Mouse (Mus musculus): ENCODE results near the gene Art3. TPM values are rescaled to one million over a fixed set of nuclear protein-coding genes. Genes with fewer than 3 reads are reported as not detected.

Art3 gene
- polyA plus RNA-seq, 1 experiment from 2014 or later, result 13.5 TPM

DNA sequence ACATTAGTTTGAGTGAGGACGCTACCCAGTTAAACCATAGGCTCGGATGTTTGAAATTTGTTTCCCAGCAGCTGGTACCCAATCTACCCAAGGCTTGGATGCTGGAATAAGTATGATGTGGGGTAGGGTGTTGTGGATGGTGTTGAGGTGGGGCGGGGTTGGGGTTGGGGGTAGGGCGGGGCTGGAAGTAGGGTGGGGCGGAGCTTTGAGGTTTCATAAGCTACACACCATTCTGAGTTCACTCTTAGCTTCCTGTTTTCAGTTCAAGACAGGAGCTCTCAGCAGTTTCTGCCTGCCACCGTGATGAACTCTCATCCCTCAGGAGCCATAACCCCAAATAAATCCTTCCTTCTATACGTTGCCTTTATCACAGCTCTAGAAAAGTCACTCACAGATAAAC, 13.5 kb upstream of the Art3 start:
- DNase-seq (ENCODE audit: low spot score) (no peak), ATAC-seq (ENCODE audit: low FRiP score, low TSS enrichment) (no peak)
- no peak for TF ChIP-seq CTCF (IDR thresholded peaks at IDR 0.05; ENCODE audit: low read depth)
- TF ChIP-seq EP300 (optimal IDR thresholded peaks at IDR 0.05), result no peak
- Histone ChIP-seq H3K9ac (ENCODE audit: low read length) (no peak overlapping the region), H3K4me3 (ENCODE audit: low read depth, low read length) (no peak overlapping the region), H3K27ac (replicated peaks) (no peak overlapping the region), H3K4me2 (replicated peaks; ENCODE audit: low read depth) (no peak overlapping the region), H3K4me1 (replicated peaks; ENCODE audit: control insufficient read depth, insufficient read depth) (no peaks in the 10 kb centered on the region), H3K36me3 (ENCODE audit: control insufficient read depth, insufficient read depth, low read length) (no peaks in the 10 kb centered on the region), H3K27me3 (ENCODE audit: control insufficient read depth, insufficient read depth, low read length) (no peaks in the 10 kb centered on the region), H3K9me3 (ENCODE audit: control insufficient read depth, low read length) (no peaks in the 10 kb centered on the region)
- 69% methylated on average over 7 of the region's 7 CpGs for WGBS

DNA sequence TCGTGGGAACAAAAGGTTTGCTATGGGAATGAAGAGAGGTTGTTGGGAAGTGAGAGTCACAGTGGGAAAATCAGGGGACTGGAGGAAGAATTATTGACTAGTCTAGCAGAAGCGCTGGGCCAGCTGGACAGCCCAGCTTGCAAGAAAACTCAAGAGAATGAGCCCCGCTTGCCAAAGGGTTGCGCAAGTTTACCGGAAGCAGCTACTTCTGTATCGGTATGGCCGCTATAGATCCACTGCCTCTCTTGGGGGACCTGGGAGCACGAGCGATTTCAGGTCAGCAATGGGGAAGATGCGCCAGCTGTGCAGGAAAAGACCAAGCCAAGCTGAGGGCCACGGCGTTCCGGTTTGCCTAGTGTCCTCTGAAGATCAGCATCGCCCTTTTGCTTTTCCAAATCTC, 13.0 kb upstream of the Art3 start:
- DNase-seq (ENCODE audit: low spot score), result no peak
- Histone ChIP-seq H3K4me3 (ENCODE audit: low read depth, low read length) (no peak overlapping the region), H3K27ac (replicated peaks) (no peak overlapping the region), H3K27me3 (ENCODE audit: control insufficient read depth, insufficient read depth, low read length) (no peaks in the 10 kb centered on the region), H3K36me3 (ENCODE audit: control insufficient read depth, insufficient read depth, low read length) (no peaks in the 10 kb centered on the region), H3K4me1 (replicated peaks; ENCODE audit: control insufficient read depth, insufficient read depth) (no peaks in the 10 kb centered on the region), H3K9me3 (ENCODE audit: control insufficient read depth, low read length) (no peaks in the 10 kb centered on the region), H3K9ac (ENCODE audit: low read length) (no peak overlapping the region), H3K4me2 (replicated peaks; ENCODE audit: low read depth) (no peak overlapping the region)
- no peak for ATAC-seq (ENCODE audit: low FRiP score, low TSS enrichment)
- TF ChIP-seq EP300 (optimal IDR thresholded peaks at IDR 0.05), result no peak
- TF ChIP-seq CTCF (IDR thresholded peaks at IDR 0.05; ENCODE audit: low read depth), result no peak
- 81% methylated on average over 14 of the region's 14 CpGs for WGBS

DNA sequence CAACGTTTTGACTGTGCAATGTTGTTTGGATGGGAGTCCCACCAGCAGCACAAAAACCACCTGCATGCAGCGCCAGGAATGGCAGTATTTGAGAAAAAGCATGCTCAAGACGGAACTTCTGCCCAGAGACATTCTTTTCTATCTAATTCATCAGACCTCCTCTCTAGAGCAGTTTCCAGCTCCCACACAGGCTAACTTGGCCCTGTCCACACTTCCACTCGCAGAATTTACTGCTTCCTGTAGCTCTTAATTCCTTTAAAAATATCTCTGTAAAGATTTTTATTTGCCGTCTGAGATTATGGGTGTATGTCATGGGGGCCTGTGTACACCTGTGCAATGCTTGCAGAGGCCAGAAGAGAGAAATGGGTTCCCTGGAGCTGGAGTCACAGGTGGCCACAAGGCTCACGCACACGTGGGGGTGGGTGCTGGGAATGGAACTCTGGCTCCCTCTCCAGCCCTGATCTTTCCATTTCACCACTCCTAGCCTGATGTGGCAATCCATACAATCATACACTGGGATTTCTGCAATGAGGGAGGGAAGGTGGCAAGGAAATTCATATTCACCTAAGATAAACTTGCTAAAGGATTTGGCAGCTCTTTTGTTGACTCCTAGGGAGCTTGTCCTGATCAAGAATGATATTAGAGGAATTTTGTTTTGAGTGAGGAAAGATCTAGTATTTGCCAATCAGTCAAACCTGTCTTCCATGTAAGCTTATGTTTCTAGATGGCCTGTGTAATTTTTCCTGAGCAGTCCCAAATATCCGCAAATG, 9.8 kb upstream of the Art3 start:
- no peaks in the 10 kb centered on the region for H3K36me3 ChIP-seq (ENCODE audit: control insufficient read depth, insufficient read depth, low read length)
- H3K4me1 ChIP-seq (replicated peaks; ENCODE audit: control insufficient read depth, insufficient read depth), result no peaks in the 10 kb centered on the region
- peak; percentile 42; the same call in 1 of the 2 replicates for ATAC-seq (ENCODE audit: low FRiP score, low TSS enrichment)
- no peaks in the 10 kb centered on the region for H3K27me3 ChIP-seq (ENCODE audit: control insufficient read depth, insufficient read depth, low read length)
- H3K27ac ChIP-seq (replicated peaks), result no peak overlapping the region
- no peaks in the 10 kb centered on the region for H3K9me3 ChIP-seq (ENCODE audit: control insufficient read depth, low read length)
- no peak overlapping the region for H3K4me3 ChIP-seq (ENCODE audit: low read depth, low read length)
- H3K4me2 ChIP-seq (replicated peaks; ENCODE audit: low read depth), result no peak overlapping the region
- WGBS, result 35% methylated on average over 8 of the region's 8 CpGs
- H3K9ac ChIP-seq (ENCODE audit: low read length), result no peak overlapping the region
- DNase-seq (ENCODE audit: low spot score), result no peak
- TF ChIP-seq EP300 (optimal IDR thresholded peaks at IDR 0.05) (no peak), CTCF (IDR thresholded peaks at IDR 0.05; ENCODE audit: low read depth) (peak; percentile 36; the same call in 1 of the 2 replicates)

- Histone ChIP-seq H3K27me3 (ENCODE audit: control insufficient read depth, insufficient read depth, low read length) (no peaks in the 10 kb centered on the region), H3K4me1 (replicated peaks; ENCODE audit: control insufficient read depth, insufficient read depth) (no peaks in the 10 kb centered on the region), H3K9me3 (ENCODE audit: control insufficient read depth, low read length) (no peaks in the 10 kb centered on the region), H3K36me3 (ENCODE audit: control insufficient read depth, insufficient read depth, low read length) (no peaks in the 10 kb centered on the region), H3K27ac (replicated peaks) (no peak overlapping the region), H3K4me3 (ENCODE audit: low read depth, low read length) (no peak overlapping the region), H3K9ac (ENCODE audit: low read length) (no peak overlapping the region), H3K4me2 (replicated peaks; ENCODE audit: low read depth) (no peak overlapping the region)
- DNase-seq (ENCODE audit: low spot score) (no peak), ATAC-seq (ENCODE audit: low FRiP score, low TSS enrichment) (no peak)
- 71% methylated on average over 4 of the region's 4 CpGs for WGBS
- TF ChIP-seq CTCF (IDR thresholded peaks at IDR 0.05; ENCODE audit: low read depth) (no peak), EP300 (optimal IDR thresholded peaks at IDR 0.05) (no peak)
Measured at GRCm38 (mm10) chr5:92322612-92323011, 9.0 kb upstream of the Art3 start.

DNA sequence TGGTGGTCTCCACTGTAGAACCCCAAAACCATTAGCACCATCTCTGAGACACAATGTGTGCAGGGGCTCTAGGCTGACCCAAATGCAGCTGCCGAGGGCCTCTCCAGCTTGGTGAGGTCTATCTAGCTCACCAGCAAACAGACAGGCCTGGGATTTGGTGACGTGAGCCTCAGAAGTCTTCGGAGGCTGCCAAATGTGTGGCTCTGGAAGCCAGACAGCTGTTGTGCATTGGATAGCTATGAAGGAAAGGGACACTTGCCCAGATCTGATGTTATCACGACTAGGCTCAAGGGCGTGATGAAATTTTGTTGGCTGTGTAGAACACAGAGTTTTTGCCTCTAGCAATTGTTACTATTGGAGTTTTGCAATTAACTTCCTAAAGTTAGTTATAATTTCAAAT, 8.4 kb upstream of the Art3 start:
- no peak overlapping the region for H3K27ac ChIP-seq (replicated peaks)
- H3K4me2 ChIP-seq (replicated peaks; ENCODE audit: low read depth), result no peak overlapping the region
- ATAC-seq (ENCODE audit: low FRiP score, low TSS enrichment), result no peak
- no peaks in the 10 kb centered on the region for H3K27me3 ChIP-seq (ENCODE audit: control insufficient read depth, insufficient read depth, low read length)
- no peak for DNase-seq (ENCODE audit: low spot score)
- H3K9me3 ChIP-seq (ENCODE audit: control insufficient read depth, low read length), result no peaks in the 10 kb centered on the region
- H3K9ac ChIP-seq (ENCODE audit: low read length), result no peak overlapping the region
- no peaks in the 10 kb centered on the region for H3K36me3 ChIP-seq (ENCODE audit: control insufficient read depth, insufficient read depth, low read length)
- WGBS, result 66% methylated on average over 5 of the region's 5 CpGs
- H3K4me1 ChIP-seq (replicated peaks; ENCODE audit: control insufficient read depth, insufficient read depth), result no peaks in the 10 kb centered on the region
- no peak for TF ChIP-seq CTCF (IDR thresholded peaks at IDR 0.05; ENCODE audit: low read depth)
- no peak for TF ChIP-seq EP300 (optimal IDR thresholded peaks at IDR 0.05)
- no peak overlapping the region for H3K4me3 ChIP-seq (ENCODE audit: low read depth, low read length)

DNA sequence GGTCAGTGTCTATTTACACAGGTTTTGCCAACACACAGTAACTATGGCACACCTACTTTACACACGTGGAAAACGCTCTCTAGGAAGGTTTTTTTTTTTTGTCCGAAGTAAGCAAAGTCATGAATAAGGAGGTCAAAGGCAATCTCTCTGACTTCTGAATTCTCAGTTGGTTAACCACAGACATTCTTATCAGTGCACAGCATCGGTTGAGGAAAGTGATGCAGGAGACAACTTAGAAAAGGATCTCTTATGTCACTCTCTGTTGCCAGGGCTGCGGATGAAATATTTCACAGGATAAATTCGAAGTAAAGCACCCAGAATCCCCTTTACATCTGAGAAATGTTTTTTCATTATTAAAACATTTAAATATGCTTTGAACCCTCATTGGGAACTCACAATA, 4.3 kb upstream of the Art3 start:
- ATAC-seq (ENCODE audit: low FRiP score, low TSS enrichment) (no peak), DNase-seq (ENCODE audit: low spot score) (no peak)
- H3K9ac ChIP-seq (ENCODE audit: low read length), result no peak overlapping the region
- no peaks in the 10 kb centered on the region for H3K9me3 ChIP-seq (ENCODE audit: control insufficient read depth, low read length)
- H3K27ac ChIP-seq (replicated peaks), result no peak overlapping the region
- H3K4me3 ChIP-seq (ENCODE audit: low read depth, low read length), result no peak overlapping the region
- H3K4me1 ChIP-seq (replicated peaks; ENCODE audit: control insufficient read depth, insufficient read depth), result no peaks in the 10 kb centered on the region
- TF ChIP-seq CTCF (IDR thresholded peaks at IDR 0.05; ENCODE audit: low read depth) (no peak), EP300 (optimal IDR thresholded peaks at IDR 0.05) (no peak)
- H3K4me2 ChIP-seq (replicated peaks; ENCODE audit: low read depth), result no peak overlapping the region
- WGBS, result 62% methylated on average over 6 of the region's 6 CpGs
- H3K36me3 ChIP-seq (ENCODE audit: control insufficient read depth, insufficient read depth, low read length), result no peaks in the 10 kb centered on the region
- no peaks in the 10 kb centered on the region for H3K27me3 ChIP-seq (ENCODE audit: control insufficient read depth, insufficient read depth, low read length)

Data from stomach, postnatal 0 days (tissue).